Mouse (Mus musculus) adrenal gland, adult 8-10 months (tissue): Measurements from ENCODE around the gene Fam118a. TPM values are rescaled to one million over a fixed set of nuclear protein-coding genes. Genes with fewer than 3 reads are reported as not detected.

Experiments
- DNase-seq: peaks from one replicate; pipeline ENCODE4 v3.0.0; 2022
- total RNA-seq, 4 experiments: library from RNA; stranded (reverse); gene quantifications; 2 replicates each; pipeline ENCODE4 v1.2.4; 2022

Fam118a gene
- total RNA-seq, 4 experiments from 2014 or later = 12.6 to 17.2 (median 15.2) TPM

DNA sequence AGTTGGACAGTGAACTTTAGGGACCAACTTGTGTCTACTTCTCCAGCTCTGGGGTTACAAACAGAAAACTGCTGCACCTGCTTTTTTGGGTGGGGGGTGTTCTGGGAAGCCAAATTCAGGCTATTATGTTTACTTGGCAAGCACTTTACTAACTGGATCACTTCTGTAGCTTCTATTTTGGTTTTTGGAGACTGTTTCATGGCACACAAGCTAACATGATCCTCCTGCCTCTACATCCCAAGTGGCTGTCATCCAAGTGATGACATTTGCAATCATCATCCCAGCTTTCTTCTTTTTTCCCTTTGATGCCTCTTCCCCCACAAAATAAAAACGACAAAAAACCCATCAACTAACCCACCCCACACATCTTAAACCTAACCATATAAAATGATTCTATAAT, 56.9 kb downstream of the Fam118a start:
- DNase-seq = no peak

Other genes with a start within 250 kb of the Fam118a start
- gene Phf21b, start 172.9 kb upstream of the Fam118a start, total RNA-seq = 1 to 10 TPM; 4.4 to 5.7 (median 4.9) TPM
- gene Gm29666, start 108.9 kb upstream of the Fam118a start, total RNA-seq = under 1 TPM; 0.20 to 0.55 (median 0.35) TPM
- 10 to 100 TPM; 38.0 to 43.1 (median 41.5) TPM for gene Nup50, start 105.5 kb upstream of the Fam118a start, total RNA-seq
- 10 to 100 TPM; 36.8 to 56.2 (median 47.5) TPM for gene 5031439G07Rik, start 40.4 kb upstream of the Fam118a start, total RNA-seq
- not detected for gene Upk3a, start 11.8 kb upstream of the Fam118a start, total RNA-seq
- not detected for gene Smc1b, start 103.0 kb downstream of the Fam118a start, total RNA-seq
- under 1 TPM in 1 of 4 experiments, not detected in 3; 0.16 TPM for gene Ribc2, start 103.1 kb downstream of the Fam118a start, total RNA-seq
- gene Fbln1, start 177.0 kb downstream of the Fam118a start, total RNA-seq = 10 to 100 TPM; 24.9 to 34.2 (median 29.2) TPM